Mouse (Mus musculus): Measurements from ENCODE around the gene Dhdds.

Gene Dhdds

DNA sequence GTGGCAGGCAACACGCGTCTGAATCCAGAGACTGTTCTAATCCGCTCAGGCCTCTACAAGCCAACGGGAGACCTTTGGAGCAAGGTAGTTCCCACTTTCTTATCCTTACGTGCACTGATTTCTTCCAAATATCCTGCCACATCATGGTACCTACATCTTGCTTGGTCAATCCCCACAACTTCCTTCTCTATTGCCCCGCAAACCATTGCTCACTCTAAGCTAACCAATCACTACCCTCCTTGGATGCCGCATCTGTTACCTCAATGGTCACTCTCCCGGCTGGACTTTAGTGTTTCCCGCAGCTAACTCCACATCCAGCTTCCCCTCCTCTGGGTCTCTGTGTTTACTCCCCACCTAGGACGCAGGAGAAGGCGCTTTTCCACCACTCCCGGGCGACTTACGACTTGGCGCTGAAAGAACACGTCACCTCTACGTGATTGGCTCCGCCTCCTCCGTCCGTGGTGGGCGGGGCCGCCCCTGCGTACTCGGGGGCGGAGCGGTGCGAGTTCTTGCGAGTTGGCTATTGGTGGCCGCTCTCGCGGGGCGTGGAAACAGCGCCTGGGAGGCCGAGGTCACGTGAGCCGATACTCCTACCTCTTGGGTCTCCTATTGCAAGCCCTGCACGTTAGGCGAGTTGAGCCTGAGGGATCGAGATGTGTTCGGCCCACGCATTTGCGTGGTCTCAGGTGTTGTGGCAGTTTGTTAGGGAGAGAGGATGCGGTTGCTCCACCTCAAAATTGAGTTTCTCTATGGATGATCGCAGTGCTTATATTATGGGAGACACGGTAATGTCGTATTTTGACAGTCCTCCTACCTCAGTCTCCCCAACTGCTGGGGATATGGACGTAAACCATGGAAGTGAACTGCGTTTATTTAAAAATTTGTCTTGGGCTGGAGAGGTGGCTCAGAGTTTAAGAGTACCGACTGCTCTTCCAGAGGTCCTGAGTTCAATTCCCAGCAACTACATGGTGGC is at the start of gene Dhdds:
TSS of gene Dhdds (minus strand) at position 453 of the 973 bp plus-strand sequence.
- peak; percentile 98 for DNase-seq (ENCODE audit: low spot score)

DNA sequence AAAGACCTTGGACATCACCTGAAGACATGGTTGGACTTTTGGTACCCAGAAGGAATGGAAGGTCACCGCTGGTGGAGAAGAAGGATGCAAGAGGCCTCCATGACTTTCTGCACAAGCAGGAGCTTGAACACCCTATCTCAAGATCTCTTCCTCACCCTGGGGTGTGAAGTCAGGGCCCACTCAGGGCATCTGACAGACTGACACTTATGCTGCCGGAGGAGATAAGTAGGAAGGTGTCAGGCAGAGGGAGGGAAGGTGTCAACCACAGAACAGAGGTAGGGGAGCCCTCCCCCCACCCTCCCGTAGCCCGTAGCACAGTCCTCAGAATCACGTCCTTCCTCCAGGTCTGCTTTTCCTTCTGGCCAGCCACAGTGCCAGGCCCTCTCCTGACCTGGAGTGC is 46.9 kb upstream of the Dhdds start:
- DNase-seq (ENCODE audit: low spot score) = no peak

DNA sequence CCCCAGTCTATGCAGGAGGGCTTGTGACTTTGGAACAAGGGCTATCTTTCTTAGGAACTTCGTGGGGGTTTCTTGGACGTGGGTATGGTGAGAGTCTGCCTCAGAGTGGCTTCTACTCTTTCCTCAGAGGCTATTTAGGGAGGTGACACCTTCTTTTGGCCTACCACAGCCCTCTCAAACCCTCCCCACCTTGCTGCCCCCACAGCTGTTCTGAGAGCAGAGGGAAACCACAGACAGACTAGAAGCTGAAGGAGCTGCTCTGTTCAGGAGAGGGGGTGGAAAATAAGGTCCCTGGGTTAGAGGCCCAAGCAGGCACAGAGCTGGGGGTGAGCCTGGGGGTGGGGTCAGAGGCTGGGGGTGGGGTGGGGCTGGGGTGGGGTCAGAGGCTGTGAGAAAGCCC is 42.3 kb upstream of the Dhdds start:
- DNase-seq (ENCODE audit: low spot score) = no peak

DNA sequence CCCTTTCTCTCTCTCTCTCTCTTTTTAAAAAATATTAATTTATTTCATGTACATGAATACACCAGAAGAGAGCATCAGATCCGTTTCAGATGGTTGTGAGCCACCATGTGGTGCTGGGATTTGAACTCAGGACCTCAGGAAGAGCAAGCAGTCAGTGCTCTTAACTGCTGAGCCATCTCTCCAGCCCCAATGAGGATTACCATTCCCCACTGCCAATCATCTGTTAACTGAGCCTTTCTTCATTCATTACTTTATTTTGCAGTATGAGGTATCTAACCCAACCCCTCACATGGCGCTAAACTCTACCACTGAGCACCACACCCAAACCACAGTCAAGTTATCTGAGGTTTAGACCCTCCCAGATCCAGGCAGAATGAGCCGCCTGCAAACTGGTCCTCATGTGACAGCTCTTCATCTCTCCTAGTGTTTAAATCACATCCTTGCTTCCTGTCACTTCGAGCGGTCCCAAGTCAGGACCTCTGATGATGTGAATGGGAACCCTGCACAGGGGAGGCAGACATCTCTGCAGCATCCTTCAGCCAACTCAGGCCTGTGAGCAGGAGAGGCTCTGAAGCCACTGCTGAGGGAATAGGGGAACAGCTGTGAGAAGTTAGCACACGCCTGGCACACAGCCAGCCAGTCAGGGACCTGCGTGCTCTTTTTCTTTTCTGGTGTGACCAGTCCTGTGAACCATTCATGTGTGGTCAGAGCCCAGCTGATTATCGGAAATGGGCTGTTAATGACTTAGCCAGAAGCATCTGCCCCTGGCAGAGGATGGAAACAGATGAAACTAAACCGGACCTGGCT is 40.8 kb upstream of the Dhdds start:
- DNase-seq (ENCODE audit: low spot score) = no peak

DNA sequence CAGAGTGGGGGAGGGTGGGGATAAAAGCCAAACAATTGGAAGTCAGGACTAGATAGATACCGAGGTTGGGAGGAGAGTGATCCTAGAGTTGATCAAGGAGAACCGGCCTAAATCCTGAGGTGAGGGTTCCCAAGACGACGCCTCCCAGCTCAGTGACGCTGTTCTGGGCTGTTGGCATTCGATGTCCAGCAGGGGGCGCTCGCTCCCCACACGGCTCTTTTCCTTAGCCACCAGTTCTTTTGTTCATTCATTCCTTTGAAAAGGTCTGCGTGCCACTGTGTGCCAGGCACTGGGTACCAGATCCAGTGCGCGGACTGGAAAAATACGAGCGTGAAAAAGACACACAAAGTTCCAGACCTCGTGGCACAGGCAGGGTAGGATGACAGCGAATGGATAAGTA is 35.2 kb upstream of the Dhdds start:
- peak; percentile 92 for DNase-seq (ENCODE audit: low spot score)

DNA sequence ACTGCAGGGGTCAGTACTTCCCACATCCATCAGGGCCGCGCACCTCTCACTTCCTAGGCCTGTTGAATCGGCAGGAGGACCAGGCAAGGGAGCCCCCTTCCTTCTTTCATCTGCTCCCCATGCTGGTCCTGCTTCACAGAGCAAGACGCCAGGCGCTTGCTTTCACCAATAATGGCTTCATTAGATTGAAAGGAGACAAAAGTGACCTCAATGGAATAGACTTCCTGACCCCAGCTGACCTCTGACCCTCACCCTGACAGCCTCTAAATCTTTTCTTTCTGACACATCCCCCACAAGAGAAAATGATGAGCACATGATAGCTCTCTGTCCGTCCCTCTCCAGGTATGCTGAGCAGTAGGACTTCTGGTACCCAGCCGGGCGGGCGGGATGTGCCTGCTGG is 25.1 kb upstream of the Dhdds start:
- no peak for DNase-seq (ENCODE audit: low spot score)

DNA sequence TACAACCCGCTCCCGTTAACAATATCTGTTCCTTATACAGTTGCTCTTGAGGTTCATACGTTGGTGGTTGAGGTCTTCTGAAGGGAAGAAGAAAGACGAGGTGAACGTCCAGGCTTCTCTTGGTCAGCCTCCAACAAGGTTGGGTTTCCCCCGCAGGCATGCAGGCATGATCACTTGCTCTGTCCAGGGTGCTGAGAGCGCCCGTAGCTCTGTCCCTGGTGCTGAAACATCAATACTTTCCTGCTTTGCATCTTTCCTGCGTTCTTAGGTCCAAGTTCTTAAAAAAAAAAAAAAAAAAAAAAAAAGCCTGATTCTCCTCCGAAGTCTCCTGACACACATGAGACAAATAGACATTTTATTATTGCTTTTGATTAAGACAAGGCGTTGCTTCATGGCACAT is 19.9 kb upstream of the Dhdds start:
- DNase-seq (ENCODE audit: low spot score) = peak; percentile 85

DNA sequence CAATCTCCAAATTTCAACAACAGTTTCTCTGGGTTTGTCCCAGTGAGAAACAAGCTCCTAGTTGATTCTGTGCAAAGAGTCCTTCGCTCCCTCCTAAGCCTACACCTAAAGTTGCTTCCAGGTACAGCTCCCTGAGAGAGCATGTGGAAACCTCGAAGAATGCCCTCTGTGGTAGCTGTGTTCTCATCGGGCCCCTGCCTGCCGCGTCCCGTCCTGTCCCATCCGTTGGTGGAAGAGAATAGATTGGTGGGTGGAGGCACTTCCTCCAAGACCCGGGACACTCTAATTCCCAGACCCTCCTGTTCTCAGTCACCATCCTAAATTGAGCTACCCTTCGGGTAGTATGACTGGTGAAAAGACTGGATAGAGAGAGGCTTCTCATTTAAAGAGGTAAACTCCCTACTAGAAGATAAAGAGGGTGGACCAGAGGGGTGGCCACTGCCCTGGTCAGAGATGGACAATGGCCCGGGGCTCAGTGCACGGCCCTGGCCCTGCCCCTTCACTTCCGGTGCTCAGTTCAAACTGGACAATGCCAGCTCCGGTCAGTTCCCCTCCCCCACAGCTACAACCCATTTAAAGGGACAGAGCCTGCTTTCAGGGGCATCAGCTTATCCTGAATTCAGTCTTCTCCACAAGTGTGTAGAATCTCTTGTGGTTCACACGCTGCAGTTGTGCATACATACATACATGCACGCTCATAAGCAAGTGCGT is 19.1 kb upstream of the Dhdds start:
- DNase-seq (ENCODE audit: low spot score) = no peak

DNA sequence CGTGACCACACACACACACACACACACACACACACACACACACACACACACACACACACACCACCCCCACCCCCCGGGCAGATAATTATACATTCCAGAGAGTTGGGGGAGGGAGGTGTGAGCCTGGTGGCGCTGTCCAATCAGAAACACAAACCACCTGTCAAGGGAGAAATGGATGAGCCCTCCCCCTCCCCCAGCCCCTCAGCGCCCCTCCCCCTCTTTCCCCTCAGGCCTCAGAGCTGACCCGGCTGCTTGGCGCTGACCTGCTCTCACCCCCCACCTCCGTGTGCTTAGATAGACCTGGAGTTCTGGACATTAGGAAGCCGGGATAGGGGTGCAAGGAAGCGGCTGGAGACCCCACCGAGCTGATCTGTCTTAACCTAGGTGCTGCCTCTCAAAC is 18.5 kb upstream of the Dhdds start:
- DNase-seq (ENCODE audit: low spot score) = no peak

DNA sequence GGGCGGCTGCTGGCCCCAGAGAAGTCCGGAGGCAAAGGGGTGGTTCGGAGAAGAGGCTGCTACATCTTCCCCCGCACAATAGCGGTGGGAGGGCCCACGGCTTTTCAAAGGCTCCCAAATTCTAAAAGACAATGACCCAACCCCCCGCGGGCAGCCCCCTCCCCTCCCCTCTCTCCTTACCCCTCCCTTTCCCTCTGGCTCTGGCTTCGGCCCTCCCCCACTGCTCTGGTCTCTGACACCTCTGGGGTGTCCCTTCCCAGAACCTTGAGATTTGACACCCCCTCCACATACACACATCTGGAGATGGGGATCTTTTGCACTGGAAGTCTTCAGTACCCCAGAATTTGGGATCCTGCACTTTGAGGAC is 18.0 kb upstream of the Dhdds start, which contains the start of gene Lin28a:
TSS of gene Lin28a (minus strand) at position 63 of the 367 bp plus-strand sequence.
- no peak for DNase-seq (ENCODE audit: low spot score)

DNA sequence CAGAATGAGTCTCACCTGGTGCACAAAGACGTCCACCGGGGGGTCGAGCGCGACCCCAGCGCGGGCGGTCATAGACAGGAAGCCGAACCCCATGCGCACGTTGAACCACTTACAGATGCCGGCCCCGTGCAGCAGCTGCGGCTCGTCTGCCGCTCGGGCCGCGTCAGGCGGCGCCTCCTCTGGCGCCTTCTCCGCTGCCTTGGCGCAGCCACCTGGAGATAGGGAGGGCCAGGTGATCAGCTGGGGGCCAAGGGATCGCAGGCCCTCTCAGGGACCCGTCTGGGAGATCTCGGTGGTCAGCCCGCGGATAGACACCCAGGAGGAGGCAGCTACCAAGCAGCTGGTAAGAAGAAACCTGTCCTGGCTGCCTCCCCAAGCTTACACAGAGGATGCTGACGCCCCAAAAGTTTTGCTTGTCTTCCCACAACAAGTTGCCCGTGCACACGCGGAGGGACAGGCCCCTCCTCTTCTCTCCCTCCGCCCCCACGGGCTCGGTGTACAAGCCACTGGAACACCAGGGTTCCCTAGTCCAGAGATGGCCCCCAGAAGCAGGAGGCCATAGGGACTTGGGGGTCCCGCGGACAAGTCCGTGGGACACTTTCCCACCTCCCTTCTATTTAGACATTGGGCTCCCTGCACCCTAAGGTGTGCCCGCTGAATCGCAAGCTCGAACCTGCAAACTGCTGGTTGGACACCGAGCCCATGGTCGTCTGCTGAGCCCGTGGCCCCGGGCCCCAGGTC is 17.5 kb upstream of the Dhdds start:
- no peak for DNase-seq (ENCODE audit: low spot score)

DNA sequence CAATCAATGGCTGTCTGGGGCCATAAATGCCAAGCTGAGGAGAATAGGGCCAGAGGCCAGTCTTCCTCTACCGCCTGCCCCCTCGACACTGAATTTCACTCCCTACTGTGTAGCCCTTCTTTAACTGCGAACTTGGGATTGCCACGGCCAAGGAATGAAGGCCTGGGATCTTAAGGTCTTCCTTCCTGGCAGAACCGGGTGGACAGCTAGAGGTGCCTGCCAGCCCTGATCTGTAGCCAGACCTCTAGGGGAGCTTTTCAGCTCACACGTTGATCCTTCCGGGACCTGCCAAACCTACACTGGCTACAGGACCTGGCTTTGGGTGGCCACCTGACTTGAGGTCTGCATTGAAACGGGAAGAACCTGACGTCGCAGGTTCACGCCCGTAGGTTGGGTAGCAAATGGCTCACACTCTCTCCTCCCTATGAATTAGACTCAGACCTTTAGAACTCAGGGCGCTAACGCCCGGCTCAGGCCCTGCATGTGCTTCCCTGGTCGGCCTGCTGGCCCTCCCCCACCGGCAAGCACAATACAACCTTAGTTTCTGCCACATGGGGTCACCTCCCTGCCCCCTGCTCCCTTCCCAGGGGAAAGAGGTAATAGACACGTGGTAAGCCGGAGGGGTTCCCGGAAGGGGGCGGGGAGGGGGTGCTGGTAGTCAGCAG is 16.6 kb upstream of the Dhdds start:
- DNase-seq (ENCODE audit: low spot score) = no peak

DNA sequence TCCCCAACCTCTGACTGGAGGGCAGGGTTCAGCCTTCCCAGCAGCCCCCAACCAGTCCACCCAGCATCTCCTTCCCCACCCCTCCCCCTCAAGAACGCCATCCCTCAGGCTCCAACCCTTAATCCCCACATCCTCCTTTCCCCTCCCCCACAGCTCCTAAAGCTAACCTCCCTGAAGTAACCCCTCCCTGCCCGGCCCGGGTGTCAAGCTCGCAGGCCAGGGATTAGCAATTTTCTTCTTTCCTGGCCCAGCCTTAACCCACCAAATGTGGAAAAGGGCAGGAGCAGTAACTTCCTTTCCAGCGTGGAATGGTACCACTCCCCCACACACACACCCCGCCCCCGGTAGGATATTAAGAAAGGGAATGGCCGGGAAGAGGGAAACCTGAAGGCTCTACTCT is 16.0 kb upstream of the Dhdds start:
- no peak for DNase-seq (ENCODE audit: low spot score)

DNA sequence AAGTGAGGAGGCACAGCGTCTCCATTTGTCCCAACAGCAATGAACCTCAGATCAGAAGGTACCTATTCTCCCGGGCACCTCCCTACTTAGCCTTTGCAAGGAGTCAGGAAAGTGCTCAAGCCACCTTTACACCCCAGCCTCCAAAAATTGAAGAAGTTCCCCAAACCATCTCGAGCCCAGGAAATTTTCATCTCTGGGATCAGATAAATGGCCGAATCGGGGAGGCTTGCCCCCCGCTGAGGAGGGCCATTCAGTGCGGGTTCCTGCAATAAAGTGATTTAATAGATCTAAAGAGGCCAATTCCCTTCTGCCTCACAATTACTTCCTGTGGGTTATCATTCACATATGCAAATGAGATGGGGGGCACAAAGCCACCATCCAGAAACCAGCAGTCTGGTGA is 15.5 kb upstream of the Dhdds start:
- no peak for DNase-seq (ENCODE audit: low spot score)

DNA sequence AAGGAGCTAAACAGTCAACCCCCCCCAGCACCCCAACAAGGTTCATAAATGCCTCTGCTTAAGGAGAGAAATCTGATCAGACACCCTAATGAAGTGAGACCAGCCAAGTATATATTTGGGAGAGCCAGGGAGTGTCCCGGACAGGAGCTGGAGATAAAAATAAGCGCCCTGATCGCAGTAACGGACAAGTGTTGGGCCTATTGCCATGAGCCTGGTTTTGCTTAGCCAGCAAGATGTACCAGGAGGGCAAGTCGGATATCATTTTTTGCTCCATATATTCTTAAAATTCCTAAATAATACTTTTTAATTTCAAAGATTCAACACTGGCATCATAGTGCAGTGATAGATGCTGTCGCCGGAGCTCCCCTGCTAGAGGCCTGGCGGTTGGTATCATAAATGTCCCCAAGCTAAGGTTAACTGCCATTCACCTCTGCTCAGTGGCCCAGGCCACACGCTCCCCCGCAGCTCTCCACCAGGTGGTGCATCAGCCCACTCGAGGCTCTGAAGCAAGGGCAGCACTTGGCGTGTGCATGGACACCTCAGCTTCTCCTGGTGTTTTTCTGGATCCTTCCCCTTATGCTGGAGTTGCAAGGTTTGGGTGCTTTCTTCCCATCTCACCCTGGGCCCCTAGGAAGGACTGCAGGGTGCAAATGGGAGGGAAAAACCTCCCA is 12.3 kb upstream of the Dhdds start:
- no peak for DNase-seq (ENCODE audit: low spot score)

DNA sequence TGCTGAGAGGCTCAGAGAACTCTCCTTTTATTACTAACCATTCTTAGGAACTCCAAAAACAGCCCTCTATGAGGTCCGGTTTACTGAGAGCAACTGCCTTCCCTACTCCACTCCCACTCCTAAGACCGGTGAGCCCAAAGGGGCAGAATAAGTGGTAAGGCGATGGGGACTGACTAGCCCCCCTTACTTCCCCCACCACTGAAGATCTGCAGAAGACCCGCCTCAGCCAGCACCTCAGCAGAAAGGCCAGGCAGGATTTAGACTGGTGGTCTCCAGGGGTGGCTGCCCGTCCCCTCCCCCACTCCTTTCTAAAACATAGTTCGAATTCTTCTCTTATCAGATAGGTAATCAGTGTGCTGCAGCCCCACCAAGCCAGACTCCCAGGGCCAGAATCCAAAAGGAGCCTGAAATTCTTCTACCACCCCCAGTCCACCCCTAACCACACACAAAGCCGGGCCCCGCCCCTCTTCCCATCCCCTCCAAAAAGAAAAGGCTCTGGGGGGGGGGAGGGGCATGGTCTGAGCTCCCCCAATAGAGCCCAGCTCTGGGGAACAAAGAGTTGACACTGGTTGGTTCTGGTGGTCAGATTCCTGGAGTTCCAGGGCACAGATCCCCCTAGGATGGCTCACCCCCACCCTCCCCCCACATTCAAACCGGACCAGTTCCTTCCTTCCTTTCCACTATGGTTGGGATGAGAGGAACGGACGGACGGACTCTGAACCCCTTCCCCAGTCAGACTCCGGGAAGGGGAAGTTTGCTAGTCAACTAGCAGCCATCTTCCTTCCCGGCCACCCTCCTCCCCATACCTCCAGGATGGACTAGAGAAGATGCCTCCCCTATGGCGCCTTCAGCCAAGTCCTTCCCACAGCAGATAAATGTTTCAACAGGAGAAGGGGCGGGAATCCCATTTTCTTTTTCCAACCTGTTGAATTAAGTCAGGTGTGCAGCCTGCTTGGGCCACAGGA is 11.0 kb upstream of the Dhdds start:
- DNase-seq (ENCODE audit: low spot score) = no peak

DNA sequence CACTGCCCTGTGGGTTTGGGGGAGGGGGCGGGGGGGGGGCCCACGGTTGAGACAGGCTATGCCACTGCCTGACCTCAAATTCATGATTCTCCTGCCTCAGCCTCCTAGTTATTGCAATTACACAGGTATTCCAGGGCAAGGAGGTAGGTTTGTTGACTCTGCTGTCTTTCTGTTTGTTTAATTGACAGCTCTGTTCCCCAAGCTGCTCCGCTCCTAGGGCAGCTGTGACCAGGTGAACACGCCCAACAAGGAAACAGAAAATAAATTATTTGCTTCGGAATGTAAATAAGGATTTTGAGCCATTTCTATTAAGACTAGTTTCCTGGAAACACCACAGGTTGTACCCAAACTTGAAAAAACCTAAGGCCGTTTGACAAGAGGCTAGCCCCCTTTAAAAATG is 9.0 kb upstream of the Dhdds start:
- no peak for DNase-seq (ENCODE audit: low spot score)

DNA sequence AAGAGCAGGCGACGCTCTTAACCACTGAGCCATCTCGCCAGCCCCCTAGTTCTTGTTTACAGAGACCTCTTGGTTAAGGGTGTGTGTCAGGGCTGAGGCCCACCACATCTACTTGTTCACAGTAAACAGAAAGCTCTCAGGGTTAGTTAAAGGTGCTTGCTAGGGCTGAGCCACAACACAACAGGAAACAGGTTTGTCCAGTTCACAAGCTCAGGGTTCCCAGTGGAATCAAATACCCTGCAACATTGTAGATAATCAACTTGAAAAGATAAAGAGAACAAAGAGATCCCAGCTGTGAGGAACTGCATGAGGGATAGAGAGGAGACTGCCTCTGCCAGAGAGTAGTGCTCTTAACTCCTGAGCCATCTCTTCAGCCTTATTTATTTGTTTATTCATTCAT is 6.1 kb upstream of the Dhdds start:
- no peak for DNase-seq (ENCODE audit: low spot score)

DNA sequence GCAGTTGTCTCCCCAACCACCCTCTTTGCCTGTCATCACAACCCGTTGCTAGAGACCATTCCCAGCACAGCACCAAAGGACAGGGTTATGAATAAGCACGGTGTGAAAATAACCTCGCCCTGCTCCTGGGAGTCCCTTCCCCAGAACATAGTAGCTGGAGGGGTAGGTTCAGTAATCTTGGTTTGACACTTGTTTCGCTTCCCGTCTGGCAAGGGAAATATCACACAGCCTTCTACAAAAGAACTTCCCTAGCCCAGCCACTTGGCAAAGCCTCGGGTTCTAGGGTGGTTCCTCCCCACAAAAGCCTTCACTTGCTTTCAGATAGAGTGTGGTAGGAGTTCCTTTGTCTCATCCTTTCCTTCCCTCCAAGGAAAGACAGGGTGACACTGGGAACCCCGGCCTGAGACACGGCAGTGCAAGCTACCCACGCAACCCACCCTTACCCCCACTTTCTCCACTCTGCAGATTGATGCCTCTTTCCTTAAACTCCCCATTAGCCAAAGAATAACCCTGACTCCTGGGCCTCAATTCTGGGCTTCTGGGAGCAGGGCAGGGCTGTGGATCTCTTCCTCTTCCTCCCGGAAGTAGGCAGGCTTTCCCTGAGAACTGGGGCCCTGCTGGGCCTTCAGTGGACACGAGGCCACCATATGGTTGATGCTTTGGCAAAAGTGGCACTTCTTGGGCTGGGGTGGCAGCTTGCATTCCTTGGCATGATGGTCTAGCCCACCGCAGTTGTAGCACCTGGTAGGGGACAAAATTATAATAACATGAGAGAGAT is 5.1 kb upstream of the Dhdds start:
- no peak for DNase-seq (ENCODE audit: low spot score)

Data from testis, postnatal 10 days (tissue).